Mouse (Mus musculus): ENCODE measurements at regions not wholly inside any gene's neighbourhood (a gene's known extent, or its start where the extent isn't known, plus 50 kb on each side); places are given as distances from the start of the nearest gene placed in this dataset.

GRCm38 (mm10) chr4:106050297-106050696 is 260.6 kb downstream of the Gm12728 start:
- no peak for TF ChIP-seq E2F4 (IDR thresholded peaks at IDR 0.05; ENCODE audit: insufficient read depth)
- no peak for TF ChIP-seq MYOG (IDR thresholded peaks at IDR 0.05; ENCODE audit: control insufficient read depth in 1 of 3, insufficient read depth in 1 of 3, insufficient read length in 2 of 3, low read depth in 2 of 3)
- no peak for TF ChIP-seq TCF3 (IDR thresholded peaks at IDR 0.05; ENCODE audit: insufficient read length, low read depth)

Data from myocyte (in vitro differentiated cells).